ENCODE assay signal across 9 mouse cellular contexts in the genomic region with DNA sequence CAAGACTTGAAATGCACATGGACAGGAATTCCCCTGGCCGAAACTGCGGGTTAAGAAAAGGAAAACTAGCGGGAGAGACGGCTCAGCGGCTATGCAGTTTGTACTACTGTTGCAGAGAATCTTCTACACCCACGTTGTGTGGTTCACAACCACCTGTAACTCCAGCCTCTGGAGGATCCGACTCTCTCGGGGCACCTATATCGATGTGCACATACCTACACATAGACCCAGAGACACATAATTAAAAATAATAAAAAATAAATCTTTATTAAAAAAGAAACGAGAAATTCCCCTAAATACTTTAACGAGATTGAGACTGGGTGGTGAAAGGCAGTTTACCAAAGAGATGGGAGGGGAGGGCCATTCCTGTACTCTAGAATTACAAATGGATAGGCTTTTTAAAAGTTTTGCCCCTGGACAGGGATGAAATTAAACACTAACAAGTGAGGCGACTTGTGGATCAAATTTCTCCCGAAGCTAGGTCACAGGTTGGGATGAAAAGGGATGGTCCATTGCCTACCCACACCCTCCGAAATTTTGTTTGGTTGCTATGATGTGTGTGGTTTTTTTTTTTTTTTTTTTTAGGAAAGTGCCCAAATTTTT. TPM values are rescaled to one million over a fixed set of nuclear protein-coding genes. Genes with fewer than 3 reads are reported as not detected.
A peak's percentile ranks its signal among the peaks of the same experiment; 100 is the strongest.
DNase-seq lines count a peak whose midpoint lies in the region; ATAC-seq and TF ChIP-seq lines count a peak whose summit lies in the region.
"Had no signal": no experiment of that assay in that cellular context is flagged by ENCODE, and none has a peak within 500 bp of the region (broad histone marks: within the 10 kb centered on the region; RNA-seq: fewer than 3 reads in every experiment).

No protein-coding gene starts in this region.

- H3K4me3 ChIP-seq in kidney, embryonic 16.5 days (ENCODE audit: low read length) = peak overlapping the region; percentile 90
- H3K4me3 ChIP-seq in cortical plate, adult 2 months (ENCODE audit: insufficient read depth, low read length) = peak overlapping the region; percentile 55
- H3K4me3 ChIP-seq in hindbrain, embryonic 12.5 days = peak overlapping the region; percentile 95
- H3K4me3 ChIP-seq in midbrain, embryonic 13.5 days (replicated peaks) = peak overlapping the region; percentile 86

- H3K4me2 ChIP-seq in kidney, embryonic 16.5 days (replicated peaks; ENCODE audit: low read depth, low read length) = peak overlapping the region; percentile 88
- H3K4me2 ChIP-seq in hindbrain, embryonic 12.5 days (replicated peaks) = peak overlapping the region; percentile 85
- H3K4me2 ChIP-seq in midbrain, embryonic 13.5 days (replicated peaks) = peak overlapping the region; percentile 91

- H3K4me1 ChIP-seq in kidney, embryonic 16.5 days (ENCODE audit: insufficient read depth, low read length) = peaks cover 25% of the 10 kb centered on the region
- H3K4me1 ChIP-seq in cortical plate, adult 2 months (ENCODE audit: control insufficient read depth, insufficient read depth, low read length) = no peaks in the 10 kb centered on the region
- peaks cover 31% of the 10 kb centered on the region for H3K4me1 ChIP-seq in hindbrain, embryonic 12.5 days
- H3K4me1 ChIP-seq in midbrain, embryonic 13.5 days (replicated peaks) = peaks cover 33% of the 10 kb centered on the region

- no peaks in the 10 kb centered on the region for H3K9me3 ChIP-seq in kidney, embryonic 16.5 days (ENCODE audit: low read length)
- H3K9me3 ChIP-seq in hindbrain, embryonic 12.5 days (replicated peaks) = no peaks in the 10 kb centered on the region
- H3K9me3 ChIP-seq in midbrain, embryonic 13.5 days = no peaks in the 10 kb centered on the region

- peak overlapping the region; percentile 97 for H3K9ac ChIP-seq in kidney, embryonic 16.5 days (replicated peaks; ENCODE audit: low read length)
- H3K9ac ChIP-seq in hindbrain, embryonic 12.5 days = peak overlapping the region; percentile 98
- H3K9ac ChIP-seq in midbrain, embryonic 13.5 days (replicated peaks) = 0 out of 2 replicates have a peak overlapping the region, but pooled peaks have one; percentile 93

- 3% methylated on average over 14 of the region's 14 CpGs for WGBS in kidney, embryonic 16.5 days
- 6% methylated on average over 14 of the region's 14 CpGs for WGBS in hindbrain, embryonic 12.5 days
- 8% methylated on average over 14 of the region's 14 CpGs for WGBS in midbrain, embryonic 13.5 days

- peak overlapping the region; percentile 99 for H3K27ac ChIP-seq in kidney, embryonic 16.5 days (ENCODE audit: low read length)
- H3K27ac ChIP-seq in cortical plate, adult 2 months (ENCODE audit: insufficient read depth, low read length) = no peak overlapping the region
- peak overlapping the region; percentile 97 for H3K27ac ChIP-seq in hindbrain, embryonic 12.5 days
- H3K27ac ChIP-seq in midbrain, embryonic 13.5 days = peak overlapping the region; percentile 96; the same call in 1 of the 2 replicates
- H3K27ac ChIP-seq: macrophage had no signal

- intact Hi-C loops in gastrocnemius, postnatal 36 days (cut with DNase I) = loop anchor here (2.0 kb wide), 1 partner anchor 43 kb away; no protein-coding TSS in a partner anchor

- H3K36me3 ChIP-seq in kidney, embryonic 16.5 days (ENCODE audit: insufficient read depth, low read length) = no peaks in the 10 kb centered on the region
- no peaks in the 10 kb centered on the region for H3K36me3 ChIP-seq in hindbrain, embryonic 12.5 days
- H3K36me3 ChIP-seq in midbrain, embryonic 13.5 days = no peaks in the 10 kb centered on the region

- 0 out of 2 replicates have a peak, but pooled peaks have one; percentile 65 for ATAC-seq in kidney, embryonic 16.5 days (ENCODE audit: low FRiP score, low TSS enrichment)
- peak; percentile 13; the same call in 1 of the 2 replicates for ATAC-seq in hindbrain, embryonic 12.5 days (ENCODE audit: low FRiP score)
- ATAC-seq in midbrain, embryonic 13.5 days = 0 out of 2 replicates have a peak, but pooled peaks have one; percentile 40
- no peak for ATAC-seq in granulocyte monocyte progenitor cell, adult 5-6 weeks (replicated peaks; ENCODE audit: poor library complexity, severe bottlenecking)

- TF ChIP-seq CTCF in cortical plate, adult 2 months (IDR thresholded peaks at IDR 0.05; ENCODE audit: extremely low read depth, insufficient read depth, low read length) = no peak

- no peak for TF ChIP-seq POLR2A in cortical plate, adult 2 months (IDR thresholded peaks at IDR 0.05; ENCODE audit: extremely low read depth, insufficient read depth, low read length)

- no peak for DNase-seq in kidney, postnatal 4 days
- no peak for DNase-seq in urinary bladder, postnatal 25 days (ENCODE audit: low spot score)
- DNase-seq in gastrocnemius, postnatal 36 days = no peak

- H3K27me3 ChIP-seq in kidney, embryonic 16.5 days (ENCODE audit: insufficient read depth, low read length) = no peaks in the 10 kb centered on the region
- H3K27me3 ChIP-seq in hindbrain, embryonic 12.5 days = peaks cover 10% of the 10 kb centered on the region
- peaks cover 17% of the 10 kb centered on the region for H3K27me3 ChIP-seq in midbrain, embryonic 13.5 days

RNA-seq across cellular contexts. Expression of gene Gjc1, which starts 0.4 kb away (rescaled TPM):
- 54.5 and 55.4 TPM in 2 replicates for polyA plus RNA-seq in kidney, embryonic 16.5 days (2015; fragmentation: Nextera tagmentation; extraction: Ambion mirVana)
- polyA plus RNA-seq in cortical plate, adult 2 months (2012; rRNA removed) = 7.6 and 8.2 TPM in 2 replicates
- polyA plus RNA-seq in hindbrain, embryonic 12.5 days (2016; fragmentation: Nextera tagmentation; extraction: Ambion mirVana) = 77.6 and 81.3 TPM in 2 replicates
- polyA plus RNA-seq in midbrain, embryonic 13.5 days (2015; fragmentation: Nextera tagmentation; extraction: Ambion mirVana) = 49.6 and 53.3 TPM in 2 replicates
- not detected in 2 replicates for total RNA-seq in granulocyte monocyte progenitor cell, adult 5-6 weeks (2014; fragmentation: Nextera tagmentation)
- total RNA-seq in granulocyte monocyte progenitor cell, adult 5-6 weeks (2017) = not detected in 2 replicates
- total RNA-seq in gastrocnemius, postnatal 36 days (2021) = 1 to 10 TPM; 4.6 to 5.8 TPM
- polyA plus RNA-seq: macrophage had no signal

RNA-seq across cellular contexts. Expression of gene Higd1b, which starts 15.8 kb away (rescaled TPM):
- 0.42 and 2.5 TPM in 2 replicates for polyA plus RNA-seq in kidney, embryonic 16.5 days (2015; fragmentation: Nextera tagmentation; extraction: Ambion mirVana)
- 11.5 and 12.3 TPM in 2 replicates for polyA plus RNA-seq in cortical plate, adult 2 months (2012; rRNA removed)
- not detected in 2 replicates for polyA plus RNA-seq in hindbrain, embryonic 12.5 days (2016; fragmentation: Nextera tagmentation; extraction: Ambion mirVana)
- polyA plus RNA-seq in midbrain, embryonic 13.5 days (2015; fragmentation: Nextera tagmentation; extraction: Ambion mirVana) = 2.8 and 3.0 TPM in 2 replicates
- not detected in 2 replicates for total RNA-seq in granulocyte monocyte progenitor cell, adult 5-6 weeks (2014; fragmentation: Nextera tagmentation)
- not detected in 2 replicates for total RNA-seq in granulocyte monocyte progenitor cell, adult 5-6 weeks (2017)
- total RNA-seq in gastrocnemius, postnatal 36 days (2021) = 1 to 10 TPM; 3.5 to 6.1 TPM
- polyA plus RNA-seq: macrophage had no signal

RNA-seq across cellular contexts. Expression of gene Adam11, which starts 58.6 kb away (rescaled TPM):
- polyA plus RNA-seq in kidney, embryonic 16.5 days (2015; fragmentation: Nextera tagmentation; extraction: Ambion mirVana) = 8.7 and 8.8 TPM in 2 replicates
- 101 and 118 TPM in 2 replicates for polyA plus RNA-seq in cortical plate, adult 2 months (2012; rRNA removed)
- polyA plus RNA-seq in hindbrain, embryonic 12.5 days (2016; fragmentation: Nextera tagmentation; extraction: Ambion mirVana) = 33.3 and 35.3 TPM in 2 replicates
- polyA plus RNA-seq in midbrain, embryonic 13.5 days (2015; fragmentation: Nextera tagmentation; extraction: Ambion mirVana) = 31.8 and 32.8 TPM in 2 replicates
- 9.4 TPM in 1 of 2 replicates, not detected in the other for total RNA-seq in granulocyte monocyte progenitor cell, adult 5-6 weeks (2014; fragmentation: Nextera tagmentation)
- total RNA-seq in granulocyte monocyte progenitor cell, adult 5-6 weeks (2017) = 0.17 TPM in 1 of 2 replicates, not detected in the other
- under 1 TPM; 0.32 to 0.79 TPM for total RNA-seq in gastrocnemius, postnatal 36 days (2021)
